In genomic region chr7:99447323-99447722, GRCm38 (mm10) we compare ENCODE assay signal across 22 mouse cellular contexts. TPM values are rescaled to one million over a fixed set of nuclear protein-coding genes. Genes with fewer than 3 reads are reported as not detected.
DNase-seq lines count a peak whose midpoint lies in the region; ATAC-seq lines count a peak whose summit lies in the region.
"Had no signal": no experiment of that assay in that cellular context is flagged by ENCODE, and none has a peak within 500 bp of the region (broad histone marks: within the 10 kb centered on the region; RNA-seq: fewer than 3 reads in every experiment).

No protein-coding gene starts in this region.

- H3K36me3 ChIP-seq in hindbrain, embryonic 12.5 days: peaks cover 8% of the 10 kb centered on the region; the same call in 1 of the 2 replicates
- H3K36me3 ChIP-seq in hindbrain, embryonic 16.5 days (ENCODE audit: control insufficient read depth, insufficient read depth, low read length): no peaks in the 10 kb centered on the region; the same call in 1 of the 2 replicates
- no peaks in the 10 kb centered on the region for H3K36me3 ChIP-seq in neural tube, embryonic 14.5 days (ENCODE audit: control insufficient read depth, insufficient read depth, low read length)
- H3K36me3 ChIP-seq: embryonic facial prominence, embryonic 13.5 days; forebrain, embryonic 15.5 days; G1E had no signal

- 0 out of 2 replicates have a peak overlapping the region, but pooled peaks have one; percentile 12 for H3K27ac ChIP-seq in hindbrain, embryonic 12.5 days
- no peak overlapping the region for H3K27ac ChIP-seq in hindbrain, embryonic 16.5 days (ENCODE audit: low read depth, low read length)
- peak overlapping the region; percentile 57 for H3K27ac ChIP-seq in neural tube, embryonic 14.5 days (ENCODE audit: low read depth, low read length)
- H3K27ac ChIP-seq: embryonic facial prominence, embryonic 13.5 days; forebrain, embryonic 15.5 days; heart, embryonic 13.5 days; hindbrain, postnatal 0 days had no signal

- intact Hi-C loops in left cerebral cortex, postnatal 4 days (cut with DNase I): no loop called here

- no peak overlapping the region for H3K4me2 ChIP-seq in hindbrain, embryonic 12.5 days (replicated peaks)
- H3K4me2 ChIP-seq in hindbrain, embryonic 16.5 days (ENCODE audit: low read length): no peak overlapping the region
- no peak overlapping the region for H3K4me2 ChIP-seq in neural tube, embryonic 14.5 days (ENCODE audit: low read depth, low read length)
- H3K4me2 ChIP-seq: embryonic facial prominence, embryonic 13.5 days; forebrain, embryonic 15.5 days; heart, embryonic 13.5 days had no signal

- no peaks in the 10 kb centered on the region for H3K9me3 ChIP-seq in hindbrain, embryonic 12.5 days (replicated peaks)
- H3K9me3 ChIP-seq in hindbrain, embryonic 16.5 days (ENCODE audit: control insufficient read depth, low read length): no peaks in the 10 kb centered on the region
- no peaks in the 10 kb centered on the region for H3K9me3 ChIP-seq in neural tube, embryonic 14.5 days (ENCODE audit: control insufficient read depth, low read length)
- H3K9me3 ChIP-seq: embryonic facial prominence, embryonic 13.5 days; forebrain, embryonic 15.5 days; G1E; heart, embryonic 13.5 days had no signal

- no peak overlapping the region for H3K4me3 ChIP-seq in hindbrain, embryonic 12.5 days
- no peak overlapping the region for H3K4me3 ChIP-seq in hindbrain, embryonic 16.5 days (ENCODE audit: low read length)
- no peak overlapping the region for H3K4me3 ChIP-seq in neural tube, embryonic 14.5 days (ENCODE audit: low read depth, low read length)
- H3K4me3 ChIP-seq: embryonic facial prominence, embryonic 13.5 days; forebrain, embryonic 15.5 days; heart, embryonic 13.5 days had no signal

- peaks cover 49% of the 10 kb centered on the region for H3K4me1 ChIP-seq in hindbrain, embryonic 12.5 days
- peaks cover 17% of the 10 kb centered on the region for H3K4me1 ChIP-seq in hindbrain, embryonic 16.5 days (ENCODE audit: control insufficient read depth, insufficient read depth, low read depth, low read length)
- H3K4me1 ChIP-seq in neural tube, embryonic 14.5 days (ENCODE audit: control insufficient read depth, insufficient read depth, low read length): peaks cover 14% of the 10 kb centered on the region; the same call in 1 of the 2 replicates

- no peak overlapping the region for H3K9ac ChIP-seq in hindbrain, embryonic 12.5 days
- H3K9ac ChIP-seq in hindbrain, embryonic 16.5 days (ENCODE audit: low read depth, low read length): no peak overlapping the region
- H3K9ac ChIP-seq in neural tube, embryonic 14.5 days (replicated peaks; ENCODE audit: low read depth, low read length): no peak overlapping the region
- H3K9ac ChIP-seq: embryonic facial prominence, embryonic 13.5 days; forebrain, embryonic 15.5 days; heart, embryonic 13.5 days had no signal

- WGBS in hindbrain, embryonic 12.5 days: 48% methylated on average over 5 of the region's 5 CpGs
- WGBS in hindbrain, embryonic 16.5 days: 50% methylated on average over 5 of the region's 5 CpGs
- 55% methylated on average over 5 of the region's 5 CpGs for WGBS in neural tube, embryonic 14.5 days

- no peak for ATAC-seq in hindbrain, embryonic 12.5 days (ENCODE audit: low FRiP score)
- ATAC-seq in hindbrain, embryonic 16.5 days: no peak
- ATAC-seq in neural tube, embryonic 14.5 days (ENCODE audit: low read depth): no peak
- ATAC-seq: CD4-positive, CD25-positive, alpha-beta regulatory T cell, adult 4 months; forebrain, embryonic 15.5 days; hindbrain, postnatal 0 days had no signal

- DNase-seq in cerebellum, postnatal 10 days: peak; percentile 60 to 75
- DNase-seq in cerebellum, adult 9-11 months: no peak
- DNase-seq in left cerebral cortex, postnatal 4 days: peak; percentile 48
- no peak for DNase-seq in left cerebral cortex, adult 8-10 months (ENCODE audit: low spot score in 2 of 2)
- DNase-seq: adrenal gland, adult 8-10 months; adrenal gland, postnatal 36 days; B cell, adult 2 months; cerebellum, adult 2 months; cerebellum, postnatal 25 days; gastrocnemius, postnatal 36 days; heart, adult 11 months; heart, postnatal 36 days had no signal

- H3K27me3 ChIP-seq in hindbrain, embryonic 12.5 days: no peaks in the 10 kb centered on the region
- no peaks in the 10 kb centered on the region for H3K27me3 ChIP-seq in hindbrain, embryonic 16.5 days (replicated peaks; ENCODE audit: control insufficient read depth, insufficient read depth, low read length)
- H3K27me3 ChIP-seq in neural tube, embryonic 14.5 days (ENCODE audit: control insufficient read depth, insufficient read depth, low read length): no peaks in the 10 kb centered on the region
- H3K27me3 ChIP-seq: embryonic facial prominence, embryonic 13.5 days; forebrain, embryonic 15.5 days; heart, embryonic 13.5 days had no signal

RNA-seq across cellular contexts. Expression of gene Klhl35, which starts 18.5 kb away (rescaled TPM):
- 39.2 and 47.1 TPM in 2 replicates for polyA plus RNA-seq in hindbrain, embryonic 12.5 days (2016; fragmentation: Nextera tagmentation; extraction: Ambion mirVana)
- 0.54 and 1.6 TPM in 2 replicates for polyA plus RNA-seq in hindbrain, embryonic 16.5 days (2015; fragmentation: Nextera tagmentation; extraction: Ambion mirVana)
- 1 to 10 TPM; 4.8 to 5.8 TPM for total RNA-seq in left cerebral cortex, postnatal 4 days (2021)
- total RNA-seq in left cerebral cortex, adult 8-10 months (2022): 1 to 10 TPM; 1.5 to 4.9 (median 3.7) TPM
- 2.4 and 4.8 TPM in 2 replicates for polyA plus RNA-seq in neural tube, embryonic 14.5 days (2014; fragmentation: Nextera tagmentation; extraction: Ambion mirVana)
- total RNA-seq: G1E; gastrocnemius, adult 8-10 months; gastrocnemius, postnatal 36 days; heart, postnatal 36 days had no signal
- polyA plus RNA-seq: CD4-positive, CD25-positive, alpha-beta regulatory T cell, adult 4 months; G1E had no signal

RNA-seq across cellular contexts. Expression of gene Rps3, which starts 36.2 kb away (rescaled TPM):
- 512 and 534 TPM in 2 replicates for polyA plus RNA-seq in hindbrain, embryonic 12.5 days (2016; fragmentation: Nextera tagmentation; extraction: Ambion mirVana)
- polyA plus RNA-seq in hindbrain, embryonic 16.5 days (2015; fragmentation: Nextera tagmentation; extraction: Ambion mirVana): 398 and 428 TPM in 2 replicates
- total RNA-seq in left cerebral cortex, postnatal 4 days (2021): 100 to 1,000 TPM; 379 to 396 TPM
- total RNA-seq in left cerebral cortex, adult 8-10 months (2022): 100 to 1,000 TPM; 240 to 334 (median 272) TPM
- 408 and 464 TPM in 2 replicates for polyA plus RNA-seq in neural tube, embryonic 14.5 days (2014; fragmentation: Nextera tagmentation; extraction: Ambion mirVana)

Comparison
In these comparisons a context has a peak if more than half of its experiments do, and no peak if none do; other contexts are left out.
1. DNase-seq: peak in cerebellum, postnatal 10 days (2 of 2) and left cerebral cortex, postnatal 4 days (single experiment); none in cerebellum, adult 9-11 months (single experiment) and left cerebral cortex, adult 8-10 months (0 of 2).